Mouse (Mus musculus) cerebellum, adult 11-12 months (tissue): ENCODE measurements at regions not wholly inside any gene's neighbourhood (a gene's known extent, or its start where the extent isn't known, plus 50 kb on each side); places are given as distances from the start of the nearest gene placed in this dataset.

Experiments used
- DNase-seq: peaks from one replicate; pipeline ENCODE4 v3.0.0; 2022

DNA sequence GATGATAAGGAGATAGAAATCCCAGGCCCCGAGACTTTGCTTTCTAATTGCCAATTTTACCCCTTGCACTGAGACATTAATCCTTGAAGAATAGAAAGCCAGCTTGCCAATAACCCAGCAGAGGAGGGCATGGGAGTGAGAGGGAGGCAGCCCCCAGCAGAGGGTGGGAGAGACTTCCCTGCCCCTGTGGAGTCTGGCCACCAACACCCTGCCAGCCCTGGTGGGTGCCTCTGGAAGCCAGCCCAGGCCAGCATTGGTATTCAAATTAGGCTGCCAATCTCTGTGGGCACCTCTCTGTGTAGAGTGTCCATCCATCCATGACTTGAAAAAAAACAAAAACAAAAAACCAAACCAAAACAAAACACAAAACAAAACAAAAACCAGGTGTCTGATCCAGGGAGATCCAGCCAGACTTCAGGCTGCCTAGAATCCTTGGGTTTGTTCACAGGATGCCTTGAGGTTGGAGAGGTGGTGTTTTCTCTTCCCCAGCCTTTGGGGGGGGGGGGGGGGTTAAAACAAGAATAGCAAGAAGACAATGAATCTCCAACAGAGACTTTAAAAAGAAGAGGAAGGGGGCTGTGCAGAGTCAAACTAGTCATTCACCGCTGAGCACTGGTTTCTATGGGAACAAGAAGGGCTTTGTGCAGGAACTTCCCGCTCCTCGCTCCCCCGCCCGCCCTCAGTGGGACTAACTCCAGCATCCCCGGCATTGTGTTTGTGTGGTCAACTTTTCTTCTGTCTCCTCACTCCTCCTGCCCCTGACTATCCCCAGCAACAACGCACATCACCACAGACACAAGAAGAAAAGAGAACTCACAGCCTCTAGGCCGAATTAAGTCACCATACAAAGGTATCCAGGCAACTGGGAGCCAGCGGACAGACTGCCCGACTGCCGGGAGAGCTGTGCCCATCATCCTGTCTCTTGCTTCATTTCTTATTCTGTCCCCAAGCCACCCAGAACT, 236.3 kb upstream of the Pabpc6 start:
- DNase-seq = peak; percentile 51

DNA sequence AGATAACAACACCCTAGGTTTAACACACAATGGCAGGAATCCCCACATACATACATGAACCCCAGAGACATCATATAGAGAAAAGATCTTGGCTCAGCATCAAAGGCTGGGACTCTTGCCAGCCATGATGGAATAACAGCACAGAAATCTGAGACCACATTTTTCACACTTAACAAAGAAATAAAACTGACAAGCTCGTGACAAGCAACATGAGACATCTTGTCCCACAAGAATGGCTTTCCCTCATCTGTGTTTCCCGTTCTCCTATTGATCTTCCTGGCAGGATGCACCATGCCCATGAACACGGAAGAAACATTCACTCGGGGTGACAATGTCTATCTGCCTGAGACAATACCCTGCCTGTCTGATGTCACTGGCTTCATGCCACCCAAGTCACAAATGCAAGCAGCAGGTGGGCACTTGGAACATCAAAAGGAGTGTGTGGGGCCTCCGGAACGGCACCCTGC, 235.0 kb upstream of the Pabpc6 start:
- no peak for DNase-seq

DNA sequence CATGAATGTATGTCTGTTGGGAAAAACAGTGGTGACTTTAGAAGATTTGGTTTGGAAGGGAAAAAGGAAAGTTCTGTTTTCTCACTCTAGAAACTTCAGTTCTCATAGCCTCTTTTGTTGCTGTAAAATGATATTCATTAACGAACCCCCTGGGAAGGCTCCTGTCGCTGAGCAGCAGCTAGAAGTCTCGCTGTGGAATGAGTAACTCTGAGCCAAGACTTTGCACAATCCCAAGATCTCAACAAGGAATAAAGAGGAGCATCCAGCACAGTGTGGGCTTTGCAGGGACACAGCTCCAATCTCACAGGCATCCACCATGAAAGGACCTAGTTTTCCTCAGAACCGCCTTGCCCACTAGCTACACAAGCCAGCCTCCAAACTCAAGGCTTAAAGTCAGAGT, 233.8 kb upstream of the Pabpc6 start:
- DNase-seq = peak; percentile 24

DNA sequence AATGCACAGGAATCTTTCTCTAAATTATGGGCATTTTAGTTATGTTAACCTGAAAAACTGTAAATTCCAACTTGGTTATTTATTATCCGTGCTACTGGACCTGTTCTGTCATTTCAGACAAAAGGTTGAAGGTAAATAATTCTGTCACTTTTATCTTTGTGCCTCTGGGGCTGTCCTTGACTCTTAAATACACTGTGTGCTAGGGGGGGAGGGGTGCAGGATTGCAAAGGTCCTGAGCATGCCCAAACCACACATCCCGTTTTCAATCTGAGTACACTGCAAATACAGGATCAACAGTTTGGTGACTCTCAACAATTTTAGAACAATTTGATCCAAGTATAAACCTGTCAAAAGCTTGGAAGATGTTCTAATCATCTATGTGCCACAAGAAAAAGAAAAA, 227.4 kb upstream of the Pabpc6 start:
- no peak for DNase-seq

DNA sequence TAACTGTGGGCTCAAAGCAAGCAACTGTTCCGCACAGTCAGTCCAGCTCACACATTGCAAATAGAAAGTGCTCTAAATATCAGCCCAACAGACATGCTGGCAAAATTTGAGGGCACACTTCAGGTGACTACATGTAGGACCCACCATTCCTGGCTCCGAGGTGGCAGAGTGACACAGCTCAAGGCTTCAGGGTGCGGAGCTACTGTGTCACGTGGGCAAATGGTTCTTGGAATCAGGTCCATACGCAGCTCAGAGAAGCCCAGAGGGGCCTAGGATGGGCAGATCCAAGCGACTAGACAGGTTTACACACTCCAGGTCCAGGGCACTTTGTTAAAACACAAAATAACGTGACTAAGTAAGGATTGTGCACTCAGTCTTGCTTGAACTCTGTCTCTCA, 226.2 kb upstream of the Pabpc6 start:
- DNase-seq = no peak

DNA sequence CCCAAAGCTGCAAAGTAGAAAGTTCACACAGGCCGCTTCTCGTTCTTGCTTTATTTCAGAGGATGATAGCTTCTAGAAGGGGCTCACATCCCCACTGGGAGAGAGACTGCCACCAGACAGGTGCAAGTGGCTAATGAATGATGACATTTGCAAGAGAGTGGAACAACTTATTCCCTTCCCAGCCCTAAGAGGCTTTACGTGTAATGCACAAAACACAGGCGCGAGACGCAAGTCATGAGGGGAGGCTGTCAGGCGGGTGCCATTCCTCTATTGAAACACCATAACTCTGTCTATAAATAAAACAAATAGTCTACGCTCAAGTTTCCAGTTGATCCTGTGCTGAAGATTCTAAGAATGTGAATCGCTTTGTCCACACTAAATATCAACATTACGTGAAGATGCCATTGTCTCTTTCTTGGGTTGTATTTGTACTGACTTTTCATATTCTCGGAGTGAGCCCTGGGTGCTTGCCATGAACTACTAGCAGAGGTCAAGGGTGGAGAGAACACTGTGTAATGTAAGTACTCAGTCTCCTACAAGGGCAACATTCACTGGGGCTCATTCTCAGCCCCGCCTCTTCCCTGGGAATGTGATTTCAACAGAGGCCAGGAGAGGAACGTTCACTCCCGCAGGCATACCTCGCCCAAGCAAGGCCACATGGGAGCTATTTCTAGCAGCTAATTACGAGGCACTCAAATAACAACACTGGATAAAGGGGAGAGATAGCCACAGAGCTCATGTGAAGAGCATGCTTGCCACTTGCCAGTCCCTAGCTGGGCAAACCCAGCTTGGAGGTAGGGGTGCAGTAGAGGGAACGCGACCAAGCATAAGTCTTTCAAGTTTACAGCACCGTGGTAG, 225.5 kb upstream of the Pabpc6 start:
- no peak for DNase-seq

DNA sequence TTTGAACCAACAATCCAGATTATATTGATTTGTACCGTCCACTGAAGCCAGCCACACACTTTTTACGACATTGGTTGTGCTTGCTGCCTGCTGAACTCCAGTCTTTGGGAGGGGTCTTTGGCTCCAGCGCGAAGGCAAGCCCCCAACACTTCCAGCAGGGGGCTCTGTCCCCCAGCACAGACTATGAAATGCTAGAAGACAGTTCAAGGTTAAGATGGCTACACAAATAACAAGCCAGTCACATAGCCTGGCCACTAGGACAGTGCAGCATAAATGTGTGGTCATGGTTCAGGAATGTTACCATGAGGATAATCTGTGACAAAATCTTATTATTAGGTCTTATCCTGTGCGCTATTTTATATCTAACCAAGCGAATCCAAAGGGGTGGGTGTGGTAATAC, 224.4 kb upstream of the Pabpc6 start:
- DNase-seq = no peak

DNA sequence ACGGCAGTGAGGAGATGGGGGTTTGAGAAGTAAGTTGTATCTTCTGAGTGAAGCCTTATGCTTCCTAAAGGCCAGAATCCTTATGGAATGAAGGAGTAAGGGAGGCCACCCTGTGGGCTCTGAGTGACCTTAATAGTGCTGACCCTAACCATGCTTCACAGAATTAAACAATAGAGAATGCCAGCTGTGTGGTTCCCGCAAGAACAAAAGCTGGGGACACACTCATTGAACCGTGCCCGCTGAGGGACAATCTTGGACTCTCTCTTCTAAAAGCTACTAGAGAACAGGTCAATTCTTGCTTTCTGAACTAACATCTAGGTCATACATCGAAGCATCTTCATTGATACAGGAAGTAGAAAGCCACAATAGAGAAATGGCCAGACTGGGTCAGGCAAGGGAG, 223.3 kb upstream of the Pabpc6 start:
- no peak for DNase-seq

DNA sequence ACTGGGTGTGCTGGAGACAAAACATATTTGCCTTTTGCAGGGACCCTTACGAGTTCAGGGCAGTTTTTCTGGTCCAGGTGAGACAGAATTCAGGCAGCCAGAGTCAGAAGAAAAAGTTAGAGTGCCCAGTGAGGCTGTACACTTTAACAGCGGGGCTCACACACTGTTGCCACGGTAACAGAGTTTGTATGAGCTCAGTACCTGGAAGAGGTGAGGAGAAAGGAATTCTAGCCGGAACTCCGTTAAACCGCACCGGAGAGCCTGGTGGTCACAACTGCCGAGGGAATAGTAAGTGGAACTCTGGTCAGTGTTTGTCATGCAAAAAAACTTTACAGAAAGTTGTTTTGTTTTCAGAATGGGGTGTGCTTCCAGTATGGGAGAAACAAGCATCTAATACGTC, 222.6 kb upstream of the Pabpc6 start:
- no peak for DNase-seq

DNA sequence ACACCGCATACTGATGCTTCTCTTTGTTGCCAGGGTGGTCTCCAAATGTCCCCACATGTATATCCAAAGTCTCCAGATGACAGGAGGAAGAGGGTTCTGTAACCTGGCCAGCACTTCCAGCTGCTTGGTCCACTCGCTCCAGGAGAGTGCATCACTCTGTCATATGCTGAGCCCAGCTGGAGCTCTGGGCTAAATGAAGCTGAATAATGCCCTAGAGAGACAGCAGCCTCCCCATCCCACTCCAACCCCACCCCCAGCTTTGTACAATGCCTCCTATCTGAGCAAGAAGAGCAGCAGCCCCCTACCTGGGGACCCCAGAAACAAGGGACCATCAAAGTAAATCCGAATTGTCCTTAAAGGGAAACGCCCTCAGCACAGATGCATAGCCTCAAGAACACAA, 219.0 kb upstream of the Pabpc6 start:
- no peak for DNase-seq

DNA sequence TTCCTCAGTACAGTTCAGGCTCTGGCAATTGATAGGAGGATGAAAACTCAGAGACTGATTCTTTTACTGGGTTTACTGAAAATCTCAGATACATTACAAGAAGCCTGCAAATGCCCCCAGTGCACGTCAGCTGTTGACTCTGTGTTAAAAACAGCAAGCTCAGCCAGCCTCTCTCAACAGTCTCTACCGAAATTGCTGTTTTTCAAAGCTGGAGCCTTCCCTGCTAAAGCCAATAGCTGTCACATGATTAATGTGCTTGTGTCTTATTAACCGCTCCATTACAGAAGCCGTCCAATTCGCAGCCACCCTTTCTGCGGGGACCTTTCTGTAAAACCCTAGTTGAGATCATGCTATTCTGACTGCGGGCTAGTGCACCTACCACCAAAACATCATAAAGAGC, 215.6 kb upstream of the Pabpc6 start:
- no peak for DNase-seq

DNA sequence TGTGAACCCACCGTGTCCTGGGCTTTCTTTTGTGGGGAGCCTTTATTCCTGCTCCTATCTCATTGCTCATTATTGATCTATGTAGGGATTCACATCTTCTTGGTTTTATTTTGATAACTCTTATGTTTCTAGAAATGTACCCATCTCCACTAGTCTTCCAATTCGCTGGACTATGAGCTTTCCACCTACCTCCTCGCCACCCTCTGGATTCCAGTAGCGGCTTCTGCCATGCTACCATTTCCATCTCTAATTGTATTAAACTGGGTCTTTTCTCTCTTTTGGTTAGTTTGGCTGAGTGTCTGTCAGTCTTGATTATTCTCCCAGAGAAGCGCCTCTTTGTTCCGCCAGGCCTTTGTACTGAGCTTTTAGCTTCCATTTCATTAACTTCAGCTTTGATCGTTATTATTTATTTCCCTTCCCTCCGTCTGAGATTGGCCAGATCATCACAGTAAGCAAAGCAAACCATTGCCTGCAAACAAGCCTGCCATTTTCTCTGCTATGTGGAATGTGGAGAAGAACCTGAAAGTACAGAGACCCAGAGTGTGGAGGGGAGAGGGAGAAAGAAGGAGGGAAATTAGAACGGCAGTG, 213.2 kb upstream of the Pabpc6 start:
- no peak for DNase-seq

DNA sequence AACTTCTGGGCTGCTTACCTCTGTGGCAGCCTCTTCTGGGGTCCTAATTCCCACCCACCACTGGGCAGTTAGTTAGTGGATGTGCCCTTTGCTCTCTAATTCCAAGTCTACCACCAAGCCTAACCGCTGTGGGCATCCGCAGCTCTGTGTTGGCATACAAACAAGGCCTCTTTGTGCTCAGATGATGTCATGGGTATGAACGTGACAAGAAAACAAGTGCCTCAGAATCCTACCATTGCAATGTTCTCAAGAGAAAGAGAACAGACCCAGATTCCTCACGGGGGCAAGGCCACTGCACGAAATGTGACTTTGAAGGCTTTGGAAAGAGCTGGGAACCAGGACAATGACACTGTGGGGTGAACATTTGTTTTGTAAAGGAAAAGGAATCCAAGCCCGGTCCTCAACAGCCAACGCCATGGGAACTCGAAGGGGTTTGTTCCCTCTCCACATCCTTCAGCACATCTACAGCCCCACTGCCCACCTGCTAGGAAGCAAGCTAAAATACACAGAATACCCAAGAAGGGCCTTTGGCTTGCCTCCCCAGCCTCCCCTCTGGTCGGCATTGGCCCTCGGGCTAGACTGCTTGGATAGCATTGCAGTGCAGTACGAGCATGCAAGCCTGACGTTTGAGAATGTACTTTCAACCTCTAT, 210.2 kb upstream of the Pabpc6 start:
- peak; percentile 16 for DNase-seq

DNA sequence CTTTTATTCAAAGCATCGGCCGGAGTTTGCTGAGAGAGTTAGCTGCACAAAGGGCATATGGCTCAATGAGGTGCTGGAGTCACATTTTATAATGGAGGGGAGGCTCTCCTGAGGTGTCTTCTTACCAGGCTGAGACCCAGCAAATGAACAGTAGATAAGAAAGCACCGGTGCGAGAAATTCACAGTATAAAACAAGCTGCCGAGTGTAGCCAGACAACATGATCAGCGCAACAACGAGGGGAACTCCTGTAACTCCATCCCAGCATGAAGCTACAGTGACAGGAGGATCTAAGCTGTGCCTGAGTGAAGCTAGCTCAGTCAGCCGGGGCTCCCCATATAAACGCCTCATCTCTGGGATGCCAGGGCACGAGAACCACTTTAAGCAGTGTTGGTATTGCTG, 204.2 kb upstream of the Pabpc6 start:
- DNase-seq = no peak

DNA sequence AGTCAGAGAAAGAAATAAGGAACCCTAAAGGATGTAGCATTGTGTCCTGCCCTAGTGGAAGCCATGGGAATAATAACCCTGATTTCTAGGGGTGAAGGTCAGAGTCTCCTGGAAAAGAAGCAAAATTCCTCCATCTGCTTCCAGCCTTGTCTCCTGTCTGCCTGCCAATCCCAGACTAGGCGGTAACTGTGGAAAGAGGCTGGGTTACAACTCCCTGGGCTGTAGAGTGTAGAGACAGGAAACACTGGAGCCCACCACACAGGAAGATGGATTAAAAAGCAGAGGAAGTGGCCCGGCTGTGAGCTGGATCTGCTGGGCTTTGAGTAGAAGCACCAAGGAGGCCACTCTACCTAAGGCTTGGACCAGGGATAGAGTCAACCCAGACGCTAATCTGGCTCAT, 200.7 kb upstream of the Pabpc6 start:
- DNase-seq = no peak

DNA sequence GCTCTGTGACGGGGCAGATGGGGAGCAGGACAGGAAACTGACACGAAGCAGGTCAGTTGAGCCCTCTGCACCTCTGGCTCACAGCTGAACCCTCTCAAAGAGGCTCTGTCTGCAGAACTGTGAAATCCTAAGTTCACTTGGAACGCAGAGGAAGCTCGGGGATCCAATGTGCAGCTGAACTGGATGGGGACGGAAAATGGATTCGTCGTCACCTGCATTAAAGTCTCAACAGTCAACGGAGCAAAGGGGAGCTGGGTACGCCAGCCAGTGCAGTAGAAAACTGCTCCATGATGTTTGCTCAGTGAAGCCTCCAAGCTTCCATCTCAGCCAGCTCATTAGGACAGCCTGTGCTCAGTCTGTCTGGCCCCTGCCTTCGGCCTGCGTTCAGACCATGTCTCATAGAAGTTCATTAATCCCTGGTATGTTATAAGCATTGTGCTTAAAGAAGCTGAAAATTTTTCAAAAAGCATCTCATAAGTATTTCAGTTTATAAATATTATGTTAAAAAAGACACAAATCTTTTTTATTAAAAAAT, 199.3 kb upstream of the Pabpc6 start:
- DNase-seq = no peak

DNA sequence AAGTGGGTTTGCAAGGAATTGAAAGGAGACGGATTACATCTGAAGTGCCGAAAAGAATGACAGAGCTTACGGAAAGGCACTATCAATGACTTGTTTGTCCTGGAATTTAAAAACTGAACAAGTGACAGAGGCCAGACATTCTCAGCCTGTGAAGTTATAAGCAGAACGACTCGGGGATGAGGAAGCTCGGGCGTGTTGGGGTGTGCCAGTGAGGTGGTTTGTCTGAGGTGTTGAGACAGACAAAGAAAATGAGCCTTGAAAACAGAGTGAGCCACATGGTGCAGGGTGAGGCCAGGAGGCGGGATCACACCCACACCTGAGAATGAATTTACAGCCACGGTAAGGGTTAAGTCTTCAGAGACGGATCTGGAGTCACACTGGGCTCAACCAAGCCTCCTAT, 194.7 kb upstream of the Pabpc6 start:
- no peak for DNase-seq

DNA sequence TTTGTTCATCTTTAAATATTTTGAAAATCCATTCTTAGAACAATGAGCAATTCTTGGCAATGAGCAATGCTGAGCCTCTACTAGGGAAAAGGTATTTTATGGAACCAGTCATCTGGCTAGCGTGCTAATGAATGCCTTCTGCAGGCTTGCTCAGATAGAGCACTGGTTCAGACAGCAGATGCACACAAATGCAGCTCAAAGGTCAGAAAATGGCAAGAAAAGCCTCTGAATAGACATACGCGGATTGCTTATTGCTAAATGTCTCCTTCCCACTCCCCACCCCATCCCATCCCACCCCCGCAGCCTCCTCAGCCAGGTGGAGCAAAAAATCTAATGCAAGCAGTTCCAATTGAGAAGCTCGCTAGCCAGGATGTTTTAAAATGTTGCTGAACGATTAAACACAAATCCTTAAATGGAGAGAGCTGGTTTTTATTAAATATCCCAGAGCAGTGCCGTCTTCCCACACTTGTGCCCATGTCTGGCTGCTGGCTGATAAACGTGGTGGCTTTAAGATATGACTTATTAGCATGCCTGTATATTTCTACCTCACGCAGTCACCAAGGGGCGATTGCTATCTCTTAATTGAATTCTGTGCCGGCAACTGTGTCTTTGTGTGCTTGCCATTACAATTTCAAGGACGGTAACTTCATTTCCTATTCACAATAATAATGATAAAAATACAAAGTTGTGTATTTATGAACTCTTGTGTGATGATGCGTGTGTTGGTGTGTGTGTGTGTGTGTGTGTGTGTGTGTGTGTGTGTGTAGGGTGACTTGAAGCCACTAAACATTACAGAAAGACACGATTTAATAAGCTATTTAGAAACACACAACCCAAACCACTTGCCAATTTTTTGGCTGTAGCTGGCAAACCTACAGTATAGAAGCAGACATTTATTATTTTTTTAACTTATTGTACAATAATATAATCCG, 192.7 kb upstream of the Pabpc6 start:
- DNase-seq = no peak

DNA sequence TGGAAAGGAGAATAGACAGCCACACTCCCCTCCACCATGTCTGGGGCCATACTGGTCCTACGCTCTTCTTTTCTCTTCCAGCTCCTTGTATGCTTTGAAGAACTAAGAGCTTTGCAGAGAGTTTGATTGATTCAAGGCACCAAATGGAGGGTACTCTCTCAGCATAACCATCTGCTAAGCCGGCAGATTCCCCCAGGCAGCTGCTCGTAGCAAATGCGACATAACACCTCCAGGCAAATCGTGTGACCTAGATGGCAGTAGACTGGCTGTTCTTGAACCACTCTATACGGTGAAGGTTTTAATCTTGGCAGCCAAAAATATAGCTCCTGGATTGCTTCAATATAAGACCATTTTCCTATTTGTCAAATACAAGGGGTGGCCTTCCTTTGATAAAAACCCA, 191.8 kb upstream of the Pabpc6 start:
- DNase-seq = no peak

DNA sequence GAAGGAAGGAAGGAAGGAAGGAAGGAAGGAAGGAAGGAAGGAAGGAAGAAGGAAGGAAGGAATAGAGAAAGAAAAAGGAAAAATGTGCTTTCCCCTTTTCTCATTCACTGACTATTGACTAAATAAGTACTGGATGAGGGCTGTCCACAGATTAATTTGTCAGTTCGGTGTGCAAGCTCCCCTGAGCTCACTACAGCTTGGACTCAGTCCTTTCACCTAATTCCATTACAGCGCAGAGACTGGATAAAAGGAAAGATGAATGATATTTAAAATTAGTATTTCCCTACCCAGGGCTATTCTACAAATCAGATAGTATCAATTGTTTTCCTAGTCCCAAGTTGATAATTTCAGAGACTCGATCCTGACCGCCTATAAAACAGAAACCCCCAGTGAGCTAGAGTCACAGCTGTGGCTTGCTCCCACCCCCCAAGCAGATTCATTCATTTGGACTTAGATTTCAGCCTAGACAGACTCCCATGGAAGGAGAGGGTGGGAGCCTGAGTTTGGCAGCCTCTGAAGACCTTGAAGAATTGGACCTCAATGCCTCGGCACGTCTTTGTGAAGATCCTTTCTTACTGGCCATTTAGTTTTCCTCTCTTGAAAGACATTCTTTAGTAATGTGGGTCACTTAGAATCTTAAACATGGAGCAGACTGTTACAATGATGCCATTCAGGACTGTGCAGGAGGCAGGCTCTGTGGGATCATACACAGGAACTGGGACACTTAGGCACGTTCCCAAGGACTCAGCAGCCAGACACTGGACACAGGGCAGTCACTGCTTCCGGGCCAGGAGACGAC, 179.2 kb upstream of the Pabpc6 start:
- peak; percentile 5 for DNase-seq
